Mouse (Mus musculus): ENCODE data around the gene Lingo3. TPM values are rescaled to one million over a fixed set of nuclear protein-coding genes. Genes with fewer than 3 reads are reported as not detected.

The Lingo3 gene
- 1.2 and 2.1 TPM in 2 replicates for polyA plus RNA-seq (2014; fragmentation: Nextera tagmentation; extraction: Ambion mirVana)

DNA sequence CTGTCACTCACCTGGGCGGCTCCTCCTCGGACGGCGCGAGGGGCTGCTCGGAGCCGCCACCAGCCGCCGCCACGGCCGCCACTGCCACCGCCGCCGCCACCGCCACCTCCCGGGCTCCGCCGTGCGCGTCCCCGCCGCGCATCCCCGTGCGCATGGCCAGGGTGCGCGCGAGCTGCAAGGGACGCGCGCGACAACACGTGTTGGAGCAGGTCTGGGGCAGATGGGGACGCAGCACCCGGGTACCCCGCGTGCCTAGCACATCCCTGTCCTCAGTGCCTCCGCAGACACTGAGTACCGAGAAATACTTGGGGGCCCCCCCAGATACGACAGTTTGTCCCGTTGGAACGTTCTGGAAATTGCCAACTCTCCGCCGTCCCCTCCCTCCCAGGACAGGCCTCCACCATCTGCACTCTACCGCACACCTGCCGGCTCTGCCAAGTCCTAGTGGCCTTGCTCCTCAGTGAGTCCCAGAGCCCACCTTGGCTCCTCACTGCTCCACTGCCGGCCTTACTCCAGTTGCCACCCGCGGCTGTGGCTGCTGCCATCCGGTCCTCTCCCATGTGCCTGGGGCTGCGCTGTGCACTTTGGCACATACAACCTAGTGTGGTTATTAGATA is at the start of gene Lingo3:
Gene Lingo3 (minus strand): TSS at position 109 of the 617 bp plus-strand sequence.
- H3K9me3 ChIP-seq (ENCODE audit: control insufficient read depth, low read length) = no peaks in the 10 kb centered on the region
- H3K4me2 ChIP-seq (ENCODE audit: low read depth, low read length, severe bottlenecking) = peak within 1 kb of the TSS; percentile 64
- H3K4me1 ChIP-seq (replicated peaks; ENCODE audit: control insufficient read depth, insufficient read depth, low read length) = peaks cover 11% of the 10 kb centered on the region
- H3K27me3 ChIP-seq (ENCODE audit: control insufficient read depth, insufficient read depth, low read length) = peaks cover 29% of the 10 kb centered on the region
- H3K4me3 ChIP-seq (ENCODE audit: low read depth, low read length) = peak within 1 kb of the TSS; percentile 39
- no peaks in the 10 kb centered on the region for H3K36me3 ChIP-seq (ENCODE audit: control insufficient read depth, insufficient read depth, low read length)
- peak; percentile 40 for ATAC-seq (replicated peaks; ENCODE audit: low FRiP score)
- H3K27ac ChIP-seq (ENCODE audit: low read depth, low read length) = no peak within 1 kb of the TSS
- 7% methylated on average over 43 of the region's 51 CpGs for WGBS
- DNase-seq (ENCODE audit: low spot score) = no peak
- peak within 1 kb of the TSS; percentile 56 for H3K9ac ChIP-seq (ENCODE audit: low read length)

DNA sequence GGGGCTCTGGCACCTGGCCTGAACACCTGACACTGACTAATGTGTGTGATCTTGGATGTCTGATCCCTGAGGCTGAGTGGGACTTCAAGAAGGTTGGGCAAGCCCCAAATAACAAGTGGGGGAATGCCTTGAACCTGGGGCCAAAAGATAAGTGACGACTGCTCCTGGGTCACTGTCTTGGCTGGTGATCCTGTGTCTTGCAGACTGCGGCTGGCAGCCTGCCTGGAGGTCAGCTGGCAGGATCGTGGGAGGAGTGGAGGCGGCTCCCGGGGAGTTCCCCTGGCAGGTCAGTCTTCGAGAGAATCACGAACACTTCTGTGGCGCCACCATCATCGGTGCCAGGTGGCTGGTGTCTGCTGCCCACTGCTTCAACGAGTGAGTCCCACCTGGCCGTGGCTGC is 43.3 kb upstream of the Lingo3 start:
- Histone ChIP-seq H3K4me3 (ENCODE audit: low read depth, low read length) (no peak overlapping the region), H3K9me3 (ENCODE audit: control insufficient read depth, low read length) (no peaks in the 10 kb centered on the region), H3K9ac (ENCODE audit: low read length) (no peak overlapping the region), H3K4me1 (replicated peaks; ENCODE audit: control insufficient read depth, insufficient read depth, low read length) (no peaks in the 10 kb centered on the region), H3K36me3 (ENCODE audit: control insufficient read depth, insufficient read depth, low read length) (no peaks in the 10 kb centered on the region), H3K4me2 (ENCODE audit: low read depth, low read length, severe bottlenecking) (no peak overlapping the region), H3K27me3 (ENCODE audit: control insufficient read depth, insufficient read depth, low read length) (peaks cover 3% of the 10 kb centered on the region), H3K27ac (ENCODE audit: low read depth, low read length) (no peak overlapping the region)
- DNase-seq (ENCODE audit: low spot score) (no peak), ATAC-seq (replicated peaks; ENCODE audit: low FRiP score) (no peak)
- WGBS = 85% methylated on average over 11 of the region's 11 CpGs

DNA sequence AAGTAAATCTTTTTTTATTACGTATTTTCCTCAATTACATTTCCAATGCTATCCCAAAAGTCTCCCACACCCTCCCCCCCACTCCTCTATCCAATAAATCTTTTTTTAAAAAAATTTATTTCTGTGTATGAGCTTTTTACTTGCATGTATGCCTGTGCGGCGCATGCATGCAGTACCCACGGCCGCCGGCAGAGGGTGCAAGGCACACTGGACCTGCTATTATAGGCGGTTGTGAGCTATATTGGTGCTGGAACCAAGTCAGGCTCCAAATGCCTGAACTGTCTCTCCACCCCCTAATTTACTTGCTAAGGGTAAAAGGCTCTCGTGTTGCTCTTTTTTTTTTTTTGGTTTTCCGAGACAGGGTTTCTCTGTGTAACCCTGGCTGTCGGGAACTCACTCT is 37.5 kb upstream of the Lingo3 start:
- DNase-seq (ENCODE audit: low spot score) (peak; percentile 89), ATAC-seq (replicated peaks; ENCODE audit: low FRiP score) (no peak)
- no peaks in the 10 kb centered on the region for H3K9me3 ChIP-seq (ENCODE audit: control insufficient read depth, low read length)
- H3K4me1 ChIP-seq (replicated peaks; ENCODE audit: control insufficient read depth, insufficient read depth, low read length) = 0 out of 2 replicates have a peak, but pooled peaks cover 2% of the 10 kb centered on the region
- H3K4me3 ChIP-seq (ENCODE audit: low read depth, low read length) = no peak overlapping the region
- H3K4me2 ChIP-seq (ENCODE audit: low read depth, low read length, severe bottlenecking) = no peak overlapping the region
- 28% methylated on average over 10 of the region's 10 CpGs for WGBS
- no peaks in the 10 kb centered on the region for H3K27me3 ChIP-seq (ENCODE audit: control insufficient read depth, insufficient read depth, low read length)
- H3K27ac ChIP-seq (ENCODE audit: low read depth, low read length) = no peak overlapping the region
- H3K36me3 ChIP-seq (ENCODE audit: control insufficient read depth, insufficient read depth, low read length) = no peaks in the 10 kb centered on the region
- H3K9ac ChIP-seq (ENCODE audit: low read length) = no peak overlapping the region

DNA sequence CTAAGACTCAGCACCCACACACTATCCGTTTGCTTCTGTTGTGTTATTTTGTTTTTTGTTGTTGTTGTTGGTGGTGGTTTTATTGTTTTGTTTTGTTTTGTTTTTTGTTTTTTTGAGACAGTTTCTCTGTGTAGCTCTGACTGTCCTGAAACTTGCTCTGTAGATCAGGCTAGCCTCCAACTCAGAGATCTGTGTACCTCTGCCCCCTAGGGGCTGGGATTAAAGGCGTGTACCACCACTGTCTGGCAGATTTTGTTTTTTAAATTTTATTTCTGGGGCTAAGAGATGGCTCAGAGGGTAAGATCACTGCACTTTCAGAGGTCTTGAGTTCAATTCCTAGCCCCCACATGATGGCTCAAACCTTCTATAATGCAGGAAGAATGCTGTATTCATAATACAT is 37.1 kb upstream of the Lingo3 start:
- Histone ChIP-seq H3K36me3 (ENCODE audit: control insufficient read depth, insufficient read depth, low read length) (no peaks in the 10 kb centered on the region), H3K9ac (ENCODE audit: low read length) (no peak overlapping the region), H3K27ac (ENCODE audit: low read depth, low read length) (no peak overlapping the region), H3K9me3 (ENCODE audit: control insufficient read depth, low read length) (no peaks in the 10 kb centered on the region), H3K27me3 (ENCODE audit: control insufficient read depth, insufficient read depth, low read length) (no peaks in the 10 kb centered on the region), H3K4me2 (ENCODE audit: low read depth, low read length, severe bottlenecking) (no peak overlapping the region), H3K4me3 (ENCODE audit: low read depth, low read length) (no peak overlapping the region), H3K4me1 (replicated peaks; ENCODE audit: control insufficient read depth, insufficient read depth, low read length) (0 out of 2 replicates have a peak, but pooled peaks cover 2% of the 10 kb centered on the region)
- ATAC-seq (replicated peaks; ENCODE audit: low FRiP score) (no peak), DNase-seq (ENCODE audit: low spot score) (no peak)
- 72% methylated on average over 2 of the region's 2 CpGs for WGBS

DNA sequence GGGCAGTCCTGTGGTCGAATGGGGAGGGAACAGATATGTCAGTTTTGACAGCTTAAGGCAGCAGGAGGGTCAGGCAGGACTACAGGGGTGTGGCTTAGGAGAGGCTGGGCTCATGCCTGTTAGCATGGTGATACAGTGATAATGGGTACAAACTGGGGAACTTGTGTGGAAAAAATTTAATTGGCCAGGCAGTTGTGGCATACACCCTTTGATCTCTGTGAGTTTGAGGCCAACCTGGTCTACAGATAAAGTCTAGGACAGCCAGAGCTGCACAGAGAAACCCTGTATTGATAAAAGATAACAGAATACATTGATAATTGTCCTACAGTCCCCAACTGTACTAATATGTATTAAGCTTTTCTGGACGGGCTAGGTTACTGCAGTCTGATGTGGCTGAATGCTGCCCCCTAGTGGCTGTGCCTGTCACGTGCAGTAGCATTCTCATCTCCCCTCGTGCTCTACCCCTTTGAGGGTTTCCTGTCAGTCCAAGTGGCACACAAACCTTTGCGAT is 36.3 kb upstream of the Lingo3 start:
- Histone ChIP-seq H3K4me2 (ENCODE audit: low read depth, low read length, severe bottlenecking) (no peak overlapping the region), H3K4me3 (ENCODE audit: low read depth, low read length) (no peak overlapping the region), H3K27me3 (ENCODE audit: control insufficient read depth, insufficient read depth, low read length) (no peaks in the 10 kb centered on the region), H3K4me1 (replicated peaks; ENCODE audit: control insufficient read depth, insufficient read depth, low read length) (0 out of 2 replicates have a peak, but pooled peaks cover 2% of the 10 kb centered on the region), H3K9me3 (ENCODE audit: control insufficient read depth, low read length) (no peaks in the 10 kb centered on the region), H3K36me3 (ENCODE audit: control insufficient read depth, insufficient read depth, low read length) (no peaks in the 10 kb centered on the region), H3K27ac (ENCODE audit: low read depth, low read length) (no peak overlapping the region), H3K9ac (ENCODE audit: low read length) (no peak overlapping the region)
- 0 out of 2 replicates have a peak, but pooled peaks have one; percentile 45 for ATAC-seq (replicated peaks; ENCODE audit: low FRiP score)
- peak; percentile 85 for DNase-seq (ENCODE audit: low spot score)
- WGBS = 24% methylated on average over 5 of the region's 5 CpGs

DNA sequence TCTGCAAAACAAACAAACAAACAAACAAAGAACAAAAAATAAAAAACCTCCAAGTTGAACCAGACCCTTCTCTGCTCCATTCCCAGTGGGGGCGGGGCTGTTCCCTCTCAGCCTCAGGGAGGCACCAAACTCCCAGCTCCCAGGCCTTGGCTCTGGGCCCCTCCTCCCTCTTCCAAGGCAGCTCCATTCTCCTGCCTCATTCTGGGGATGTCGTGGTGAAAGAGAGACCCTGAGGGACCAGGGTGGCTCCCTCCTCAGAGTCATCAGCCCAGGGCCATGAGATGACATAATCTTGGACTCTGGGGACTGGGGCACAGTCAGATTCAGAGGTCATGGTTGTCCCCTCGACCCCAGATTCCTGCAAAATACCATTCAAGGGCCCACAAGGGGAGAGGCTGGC is 32.8 kb upstream of the Lingo3 start:
- Histone ChIP-seq H3K27me3 (ENCODE audit: control insufficient read depth, insufficient read depth, low read length) (no peaks in the 10 kb centered on the region), H3K36me3 (ENCODE audit: control insufficient read depth, insufficient read depth, low read length) (no peaks in the 10 kb centered on the region), H3K9ac (ENCODE audit: low read length) (no peak overlapping the region; the same call in 1 of the 2 replicates), H3K9me3 (ENCODE audit: control insufficient read depth, low read length) (no peaks in the 10 kb centered on the region), H3K4me1 (replicated peaks; ENCODE audit: control insufficient read depth, insufficient read depth, low read length) (0 out of 2 replicates have a peak, but pooled peaks cover 2% of the 10 kb centered on the region), H3K27ac (ENCODE audit: low read depth, low read length) (no peak overlapping the region), H3K4me2 (ENCODE audit: low read depth, low read length, severe bottlenecking) (no peak overlapping the region), H3K4me3 (ENCODE audit: low read depth, low read length) (no peak overlapping the region)
- no peak for ATAC-seq (replicated peaks; ENCODE audit: low FRiP score)
- no peak for DNase-seq (ENCODE audit: low spot score)
- WGBS = 22% methylated on average over 3 of the region's 3 CpGs

DNA sequence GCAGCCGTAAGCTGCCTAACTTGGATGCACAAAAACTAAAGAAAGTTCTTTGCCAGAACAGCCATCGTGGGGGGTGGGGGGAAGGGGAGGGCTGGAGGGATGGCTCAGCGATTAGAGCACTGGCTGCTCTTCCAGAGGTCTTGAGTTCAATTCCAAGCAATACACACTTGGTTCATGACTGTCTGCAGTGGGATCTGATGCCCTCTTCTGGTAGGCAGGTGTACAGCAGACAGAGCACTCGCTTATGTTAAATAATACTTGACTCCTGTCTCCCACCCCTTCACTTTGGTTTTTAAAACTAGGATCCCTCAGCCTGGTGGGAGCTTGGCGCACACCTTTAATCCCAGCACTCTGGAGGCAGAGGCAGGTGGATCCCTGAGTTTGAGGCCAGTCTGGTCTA is 32.2 kb upstream of the Lingo3 start:
- 32% methylated on average over 5 of the region's 5 CpGs for WGBS
- H3K4me3 ChIP-seq (ENCODE audit: low read depth, low read length) = no peak overlapping the region
- DNase-seq (ENCODE audit: low spot score) = peak; percentile 78
- H3K27me3 ChIP-seq (ENCODE audit: control insufficient read depth, insufficient read depth, low read length) = no peaks in the 10 kb centered on the region
- no peak overlapping the region for H3K27ac ChIP-seq (ENCODE audit: low read depth, low read length)
- H3K4me1 ChIP-seq (replicated peaks; ENCODE audit: control insufficient read depth, insufficient read depth, low read length) = 0 out of 2 replicates have a peak, but pooled peaks cover 2% of the 10 kb centered on the region
- 0 out of 2 replicates have a peak, but pooled peaks have one; percentile 29 for ATAC-seq (replicated peaks; ENCODE audit: low FRiP score)
- no peaks in the 10 kb centered on the region for H3K9me3 ChIP-seq (ENCODE audit: control insufficient read depth, low read length)
- H3K36me3 ChIP-seq (ENCODE audit: control insufficient read depth, insufficient read depth, low read length) = no peaks in the 10 kb centered on the region
- no peak overlapping the region; the same call in 1 of the 2 replicates for H3K9ac ChIP-seq (ENCODE audit: low read length)
- no peak overlapping the region for H3K4me2 ChIP-seq (ENCODE audit: low read depth, low read length, severe bottlenecking)

DNA sequence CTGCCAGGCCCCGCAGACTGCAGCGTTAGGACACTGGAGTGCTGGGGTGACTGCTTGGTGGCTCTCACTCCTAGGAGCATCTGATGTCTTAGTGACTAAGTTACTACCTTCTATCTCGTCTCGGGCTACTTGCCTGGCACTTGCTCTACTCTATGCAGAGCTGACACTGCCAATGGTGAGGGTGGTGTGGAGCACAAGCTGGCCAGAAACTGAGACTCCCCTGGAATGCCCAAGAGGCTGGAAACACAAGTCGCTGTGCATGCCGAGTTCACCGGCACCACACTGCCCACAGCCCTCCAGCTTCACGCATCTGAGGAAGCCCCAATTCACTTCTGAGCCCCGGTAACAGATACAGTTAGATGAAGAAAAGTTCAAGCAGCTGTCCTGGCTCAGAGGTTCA is 30.2 kb upstream of the Lingo3 start:
- Histone ChIP-seq H3K4me3 (ENCODE audit: low read depth, low read length) (no peak overlapping the region), H3K27ac (ENCODE audit: low read depth, low read length) (no peak overlapping the region), H3K4me1 (replicated peaks; ENCODE audit: control insufficient read depth, insufficient read depth, low read length) (0 out of 2 replicates have a peak, but pooled peaks cover 2% of the 10 kb centered on the region), H3K4me2 (ENCODE audit: low read depth, low read length, severe bottlenecking) (no peak overlapping the region), H3K27me3 (ENCODE audit: control insufficient read depth, insufficient read depth, low read length) (no peaks in the 10 kb centered on the region), H3K9me3 (ENCODE audit: control insufficient read depth, low read length) (no peaks in the 10 kb centered on the region), H3K9ac (ENCODE audit: low read length) (no peak overlapping the region), H3K36me3 (ENCODE audit: control insufficient read depth, insufficient read depth, low read length) (no peaks in the 10 kb centered on the region)
- 80% methylated on average over 9 of the region's 9 CpGs for WGBS
- no peak for ATAC-seq (replicated peaks; ENCODE audit: low FRiP score)
- no peak for DNase-seq (ENCODE audit: low spot score)

DNA sequence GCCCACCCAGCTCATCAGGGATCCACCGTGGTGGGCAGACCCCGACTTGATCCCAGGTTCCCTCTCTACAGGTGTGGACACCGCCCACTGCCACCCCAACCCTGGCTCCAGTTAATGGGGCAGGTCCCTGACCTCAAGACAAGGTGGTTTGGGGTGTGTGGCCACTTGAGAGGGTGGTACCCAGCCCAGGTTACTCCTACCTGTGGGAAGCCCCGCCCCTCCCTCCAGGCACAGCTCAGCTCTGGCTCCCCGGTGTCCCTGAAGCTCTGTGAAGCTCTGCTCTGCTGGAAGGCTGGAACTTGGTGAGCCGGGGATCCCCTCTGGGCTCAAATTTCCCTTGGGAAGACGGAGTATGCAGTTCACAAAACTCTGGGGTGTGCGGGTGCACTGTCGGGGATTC is 27.7 kb upstream of the Lingo3 start, which contains the start of gene Tmprss9:
Gene Tmprss9 (plus strand): TSS at position 268 of the 400 bp plus-strand sequence.
- Histone ChIP-seq H3K9me3 (ENCODE audit: control insufficient read depth, low read length) (no peaks in the 10 kb centered on the region), H3K9ac (ENCODE audit: low read length) (no peak within 1 kb of the TSS), H3K4me2 (ENCODE audit: low read depth, low read length, severe bottlenecking) (no peak within 1 kb of the TSS), H3K27ac (ENCODE audit: low read depth, low read length) (no peak within 1 kb of the TSS), H3K4me1 (replicated peaks; ENCODE audit: control insufficient read depth, insufficient read depth, low read length) (0 out of 2 replicates have a peak, but pooled peaks cover 1% of the 10 kb centered on the region), H3K4me3 (ENCODE audit: low read depth, low read length) (no peak within 1 kb of the TSS), H3K36me3 (ENCODE audit: control insufficient read depth, insufficient read depth, low read length) (no peaks in the 10 kb centered on the region), H3K27me3 (ENCODE audit: control insufficient read depth, insufficient read depth, low read length) (no peaks in the 10 kb centered on the region)
- DNase-seq (ENCODE audit: low spot score) (no peak), ATAC-seq (replicated peaks; ENCODE audit: low FRiP score) (no peak)
- WGBS = 32% methylated on average over 9 of the region's 9 CpGs

Measured in forebrain, embryonic 11.5 days (tissue).